10 mouse cellular contexts compared by ENCODE assay signal in genomic region chr11:99379568-99379967, GRCm38 (mm10). TPM values are rescaled to one million over a fixed set of nuclear protein-coding genes. Genes with fewer than 3 reads are reported as not detected.
DNase-seq lines count a peak whose midpoint lies in the region; ATAC-seq and TF ChIP-seq lines count a peak whose summit lies in the region.
"Had no signal": no experiment of that assay in that cellular context is flagged by ENCODE, and none has a peak within 500 bp of the region (broad histone marks: within the 10 kb centered on the region; RNA-seq: fewer than 3 reads in every experiment).

No protein-coding gene starts in this region.

- H3K4me2 ChIP-seq in kidney, embryonic 14.5 days (replicated peaks; ENCODE audit: low read depth, low read length), result no peak overlapping the region
- no peak overlapping the region for H3K4me2 ChIP-seq in hindbrain, postnatal 0 days (ENCODE audit: low read depth, low read length)
- no peak overlapping the region for H3K4me2 ChIP-seq in limb, embryonic 11.5 days (ENCODE audit: low read depth, severe bottlenecking)
- H3K4me2 ChIP-seq: heart, embryonic 13.5 days; stomach, embryonic 15.5 days had no signal

- no peaks in the 10 kb centered on the region for H3K9me3 ChIP-seq in kidney, embryonic 14.5 days (ENCODE audit: control insufficient read depth, low read length)
- no peaks in the 10 kb centered on the region for H3K9me3 ChIP-seq in embryonic facial prominence, embryonic 10.5 days
- H3K9me3 ChIP-seq in hindbrain, postnatal 0 days (ENCODE audit: low read length), result no peaks in the 10 kb centered on the region
- H3K9me3 ChIP-seq in limb, embryonic 11.5 days (ENCODE audit: control insufficient read depth, low read length), result no peaks in the 10 kb centered on the region
- H3K9me3 ChIP-seq: heart, embryonic 13.5 days; stomach, embryonic 15.5 days had no signal

- H3K27ac ChIP-seq in kidney, embryonic 14.5 days (ENCODE audit: low read depth, low read length), result no peak overlapping the region
- H3K27ac ChIP-seq in embryonic facial prominence, embryonic 10.5 days (replicated peaks), result no peak overlapping the region
- no peak overlapping the region for H3K27ac ChIP-seq in hindbrain, postnatal 0 days
- H3K27ac ChIP-seq in limb, embryonic 11.5 days (replicated peaks; ENCODE audit: low read depth, low read length), result no peak overlapping the region
- H3K27ac ChIP-seq: heart, embryonic 13.5 days; stomach, embryonic 15.5 days had no signal

- TF ChIP-seq CTCF in hindbrain, postnatal 0 days (IDR thresholded peaks at IDR 0.05; ENCODE audit: low read depth), result peak; percentile 92

- no peak overlapping the region for H3K9ac ChIP-seq in kidney, embryonic 14.5 days (ENCODE audit: low read depth, low read length)
- no peak overlapping the region for H3K9ac ChIP-seq in hindbrain, postnatal 0 days (replicated peaks; ENCODE audit: low read length)
- H3K9ac ChIP-seq in limb, embryonic 11.5 days (ENCODE audit: low read length), result no peak overlapping the region
- H3K9ac ChIP-seq: heart, embryonic 13.5 days; stomach, embryonic 15.5 days had no signal

- no peaks in the 10 kb centered on the region for H3K4me1 ChIP-seq in kidney, embryonic 14.5 days (ENCODE audit: control insufficient read depth, insufficient read depth, low read length)
- no peaks in the 10 kb centered on the region for H3K4me1 ChIP-seq in embryonic facial prominence, embryonic 10.5 days
- no peaks in the 10 kb centered on the region for H3K4me1 ChIP-seq in hindbrain, postnatal 0 days (ENCODE audit: insufficient read depth, low read length)
- H3K4me1 ChIP-seq in limb, embryonic 11.5 days (ENCODE audit: control insufficient read depth, insufficient read depth, low read length), result no peaks in the 10 kb centered on the region
- H3K4me1 ChIP-seq: heart, embryonic 13.5 days; stomach, embryonic 15.5 days had no signal

- 21% methylated on average over 5 of the region's 5 CpGs for WGBS in kidney, embryonic 14.5 days
- WGBS in embryonic facial prominence, embryonic 10.5 days, result 16% methylated on average over 5 of the region's 5 CpGs
- 16% methylated on average over 5 of the region's 5 CpGs for WGBS in hindbrain, postnatal 0 days
- WGBS in limb, embryonic 11.5 days, result 24% methylated on average over 5 of the region's 5 CpGs

- DNase-seq in kidney, adult 18-20 months, result peak; percentile 70
- peak; percentile 87 for DNase-seq in adrenal gland, postnatal 14 days
- peak; percentile 77 for DNase-seq in embryonic facial prominence, embryonic 10.5 days (ENCODE audit: low spot score)
- DNase-seq in hindbrain, postnatal 0 days (ENCODE audit: low spot score), result peak; percentile 83
- DNase-seq in limb, embryonic 11.5 days (ENCODE audit: low spot score), result peak; percentile 82
- DNase-seq in retina, embryonic 14.5 days (ENCODE audit: low spot score), result peak; percentile 83
- DNase-seq in urinary bladder, adult 18-20 months (ENCODE audit: low spot score in 2 of 2), result peak; percentile 51 to 53

- H3K36me3 ChIP-seq in kidney, embryonic 14.5 days (ENCODE audit: control insufficient read depth, insufficient read depth, low read length), result no peaks in the 10 kb centered on the region
- H3K36me3 ChIP-seq in embryonic facial prominence, embryonic 10.5 days (replicated peaks), result no peaks in the 10 kb centered on the region
- no peaks in the 10 kb centered on the region for H3K36me3 ChIP-seq in hindbrain, postnatal 0 days (ENCODE audit: insufficient read depth, low read length)
- H3K36me3 ChIP-seq in limb, embryonic 11.5 days (ENCODE audit: control insufficient read depth, insufficient read depth, low read length), result no peaks in the 10 kb centered on the region
- H3K36me3 ChIP-seq: heart, embryonic 13.5 days; stomach, embryonic 15.5 days had no signal

- no peak overlapping the region for H3K4me3 ChIP-seq in kidney, embryonic 14.5 days (ENCODE audit: low read length)
- no peak overlapping the region for H3K4me3 ChIP-seq in embryonic facial prominence, embryonic 10.5 days
- H3K4me3 ChIP-seq in hindbrain, postnatal 0 days (ENCODE audit: low read length), result no peak overlapping the region
- H3K4me3 ChIP-seq in limb, embryonic 11.5 days (ENCODE audit: low read depth, low read length), result no peak overlapping the region
- H3K4me3 ChIP-seq: heart, embryonic 13.5 days; stomach, embryonic 15.5 days had no signal

- no peaks in the 10 kb centered on the region for H3K27me3 ChIP-seq in kidney, embryonic 14.5 days (ENCODE audit: control insufficient read depth, insufficient read depth, low read length)
- peaks cover 18% of the 10 kb centered on the region for H3K27me3 ChIP-seq in embryonic facial prominence, embryonic 10.5 days (replicated peaks; ENCODE audit: low read depth, poor library complexity, severe bottlenecking)
- H3K27me3 ChIP-seq in hindbrain, postnatal 0 days (ENCODE audit: insufficient read depth, low read length), result no peaks in the 10 kb centered on the region; the same call in 1 of the 2 replicates
- no peaks in the 10 kb centered on the region for H3K27me3 ChIP-seq in limb, embryonic 11.5 days (ENCODE audit: control insufficient read depth, insufficient read depth, low read length)

- ATAC-seq in kidney, embryonic 14.5 days (ENCODE audit: low FRiP score, low TSS enrichment), result no peak
- no peak for ATAC-seq in hindbrain, postnatal 0 days
- ATAC-seq in limb, embryonic 11.5 days (ENCODE audit: insufficient number of reproducible peaks, low FRiP score, low TSS enrichment, low read depth), result no peak

RNA-seq across cellular contexts. Expression of gene Krt28, which starts 4.9 kb away (rescaled TPM):
- 0.18 TPM in 1 of 2 replicates, not detected in the other for polyA plus RNA-seq in kidney, embryonic 14.5 days (2014; fragmentation: Nextera tagmentation; extraction: Ambion mirVana)
- not detected in 2 replicates for total RNA-seq in adrenal gland, postnatal 14 days (2021)
- polyA plus RNA-seq in embryonic facial prominence, embryonic 10.5 days (2016; fragmentation: Nextera tagmentation; extraction: Ambion mirVana), result 0.26 and 0.39 TPM in 2 replicates
- total RNA-seq in hindbrain, postnatal 0 days (2014; rRNA removed), result 0.05 and 0.75 TPM in 2 replicates
- polyA plus RNA-seq in hindbrain, postnatal 0 days (2015; fragmentation: Nextera tagmentation; extraction: Ambion mirVana), result 0.58 and 0.67 TPM in 2 replicates
- 0.41 and 0.47 TPM in 2 replicates for polyA plus RNA-seq in limb, embryonic 11.5 days (2014; fragmentation: Nextera tagmentation; extraction: Ambion mirVana)
- polyA plus RNA-seq: heart, embryonic 13.5 days had no signal

RNA-seq across cellular contexts. Expression of gene Krt10, which starts 9.6 kb away (rescaled TPM):
- polyA plus RNA-seq in kidney, embryonic 14.5 days (2014; fragmentation: Nextera tagmentation; extraction: Ambion mirVana), result 31.3 and 37.5 TPM in 2 replicates
- 4.3 and 5.6 TPM in 2 replicates for total RNA-seq in adrenal gland, postnatal 14 days (2021)
- 18.6 and 25.3 TPM in 2 replicates for polyA plus RNA-seq in embryonic facial prominence, embryonic 10.5 days (2016; fragmentation: Nextera tagmentation; extraction: Ambion mirVana)
- total RNA-seq in hindbrain, postnatal 0 days (2014; rRNA removed), result 1.7 and 1.9 TPM in 2 replicates
- polyA plus RNA-seq in hindbrain, postnatal 0 days (2015; fragmentation: Nextera tagmentation; extraction: Ambion mirVana), result 40.4 and 45.1 TPM in 2 replicates
- 23.8 and 24.0 TPM in 2 replicates for polyA plus RNA-seq in limb, embryonic 11.5 days (2014; fragmentation: Nextera tagmentation; extraction: Ambion mirVana)

RNA-seq across cellular contexts. Expression of gene Krt27, which starts 28.7 kb away (rescaled TPM):
- polyA plus RNA-seq in kidney, embryonic 14.5 days (2014; fragmentation: Nextera tagmentation; extraction: Ambion mirVana), result not detected in 2 replicates
- not detected in 2 replicates for total RNA-seq in adrenal gland, postnatal 14 days (2021)
- 0.15 TPM in 1 of 2 replicates, not detected in the other for polyA plus RNA-seq in embryonic facial prominence, embryonic 10.5 days (2016; fragmentation: Nextera tagmentation; extraction: Ambion mirVana)
- total RNA-seq in hindbrain, postnatal 0 days (2014; rRNA removed), result 0.40 and 0.89 TPM in 2 replicates
- polyA plus RNA-seq in hindbrain, postnatal 0 days (2015; fragmentation: Nextera tagmentation; extraction: Ambion mirVana), result 0.34 and 0.35 TPM in 2 replicates
- not detected in 2 replicates for polyA plus RNA-seq in limb, embryonic 11.5 days (2014; fragmentation: Nextera tagmentation; extraction: Ambion mirVana)
- polyA plus RNA-seq: heart, embryonic 13.5 days; stomach, embryonic 15.5 days had no signal

RNA-seq across cellular contexts. Expression of gene Krt26, which starts 41.8 kb away (rescaled TPM):
- not detected in 2 replicates for polyA plus RNA-seq in kidney, embryonic 14.5 days (2014; fragmentation: Nextera tagmentation; extraction: Ambion mirVana)
- total RNA-seq in adrenal gland, postnatal 14 days (2021), result not detected in 2 replicates
- 0.06 TPM in 1 of 2 replicates, not detected in the other for polyA plus RNA-seq in embryonic facial prominence, embryonic 10.5 days (2016; fragmentation: Nextera tagmentation; extraction: Ambion mirVana)
- total RNA-seq in hindbrain, postnatal 0 days (2014; rRNA removed), result 0.50 and 0.99 TPM in 2 replicates
- polyA plus RNA-seq in hindbrain, postnatal 0 days (2015; fragmentation: Nextera tagmentation; extraction: Ambion mirVana), result 0.50 and 0.79 TPM in 2 replicates
- polyA plus RNA-seq in limb, embryonic 11.5 days (2014; fragmentation: Nextera tagmentation; extraction: Ambion mirVana), result not detected in 2 replicates
- polyA plus RNA-seq: heart, embryonic 13.5 days had no signal

RNA-seq across cellular contexts. Expression of gene Krt12, which starts 42.5 kb away (rescaled TPM):
- polyA plus RNA-seq in kidney, embryonic 14.5 days (2014; fragmentation: Nextera tagmentation; extraction: Ambion mirVana), result not detected in 2 replicates
- total RNA-seq in adrenal gland, postnatal 14 days (2021), result not detected in 2 replicates
- not detected in 2 replicates for polyA plus RNA-seq in embryonic facial prominence, embryonic 10.5 days (2016; fragmentation: Nextera tagmentation; extraction: Ambion mirVana)
- 0.68 TPM in 2 replicates for total RNA-seq in hindbrain, postnatal 0 days (2014; rRNA removed)
- polyA plus RNA-seq in hindbrain, postnatal 0 days (2015; fragmentation: Nextera tagmentation; extraction: Ambion mirVana), result 0.50 and 0.53 TPM in 2 replicates
- polyA plus RNA-seq in limb, embryonic 11.5 days (2014; fragmentation: Nextera tagmentation; extraction: Ambion mirVana), result not detected in 2 replicates
- polyA plus RNA-seq: heart, embryonic 13.5 days had no signal
